Mouse (Mus musculus): ENCODE measurements at regions not wholly inside any gene's neighbourhood (a gene's known extent, or its start where the extent isn't known, plus 50 kb on each side); places are given as distances from the start of the nearest gene placed in this dataset.

GRCm38 (mm10) chr12:59970775-59971174 lies 751.2 kb upstream of the Fbxo33 start:
- no peak for ATAC-seq (ENCODE audit: low TSS enrichment)

DNA sequence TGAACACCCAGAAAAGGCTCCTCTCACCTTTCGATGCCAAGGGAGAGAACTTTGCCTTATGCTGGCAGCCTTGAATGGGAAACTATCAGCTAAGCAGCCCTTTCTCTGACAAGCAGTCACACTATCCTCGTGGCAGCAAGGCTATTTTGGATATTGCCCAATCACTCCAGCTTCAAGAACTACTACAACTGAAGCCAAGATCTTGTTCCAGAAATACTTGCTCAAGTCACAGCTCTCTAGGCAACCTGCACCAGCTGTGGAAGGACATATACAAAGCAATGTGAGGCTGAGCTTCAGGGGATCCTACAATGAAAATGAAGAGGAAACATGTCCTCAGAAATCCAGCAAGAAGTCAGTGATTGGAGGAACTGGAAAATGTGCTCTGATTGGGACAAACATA lies 750.4 kb upstream of the Fbxo33 start:
- ATAC-seq (ENCODE audit: low TSS enrichment): 0 out of 2 replicates have a peak, but pooled peaks have one; percentile 38

DNA sequence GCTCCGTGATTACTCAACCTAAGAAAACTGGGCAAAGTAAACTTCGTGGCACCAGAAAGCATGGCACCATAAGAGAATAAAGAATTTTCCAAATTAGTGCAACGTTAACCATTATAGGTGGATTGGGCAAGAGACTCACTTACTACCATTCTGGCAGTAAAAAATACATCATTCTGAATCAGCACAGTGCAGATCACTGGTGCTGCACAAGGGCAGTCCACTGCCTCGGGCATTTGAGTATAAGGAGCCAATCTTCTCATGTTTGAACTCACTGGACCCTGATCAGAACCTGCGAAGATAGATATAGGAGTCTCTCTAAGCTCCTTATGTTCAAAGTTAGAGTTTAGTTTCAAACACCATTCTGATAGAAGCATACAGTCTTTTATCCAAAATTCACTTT lies 747.7 kb upstream of the Fbxo33 start:
- ATAC-seq (ENCODE audit: low TSS enrichment): no peak

DNA sequence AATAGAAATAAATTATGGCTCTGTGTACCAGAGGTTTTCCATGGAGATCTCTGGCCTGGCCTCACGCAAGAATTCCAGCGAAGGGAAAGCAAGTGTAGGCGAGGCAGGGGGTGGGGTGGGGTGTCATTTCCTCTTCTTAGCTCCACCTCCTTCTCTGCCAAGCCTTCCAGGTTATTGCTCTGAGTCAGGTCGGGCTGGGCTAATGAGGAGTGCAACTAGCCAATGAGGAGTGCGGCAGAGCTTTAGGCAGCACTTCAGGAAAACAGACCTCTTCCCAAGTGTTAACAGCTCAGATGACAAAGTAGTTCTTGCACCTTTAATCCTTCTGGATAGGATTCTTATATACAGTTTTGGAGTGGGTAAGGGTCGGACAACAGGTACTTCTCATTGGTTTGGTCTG lies 741.6 kb upstream of the Fbxo33 start:
- ATAC-seq (ENCODE audit: low TSS enrichment): no peak

GRCm38 (mm10) chr12:59932471-59932870 lies 712.9 kb upstream of the Fbxo33 start:
- ATAC-seq (ENCODE audit: low TSS enrichment): peak; percentile 88

DNA sequence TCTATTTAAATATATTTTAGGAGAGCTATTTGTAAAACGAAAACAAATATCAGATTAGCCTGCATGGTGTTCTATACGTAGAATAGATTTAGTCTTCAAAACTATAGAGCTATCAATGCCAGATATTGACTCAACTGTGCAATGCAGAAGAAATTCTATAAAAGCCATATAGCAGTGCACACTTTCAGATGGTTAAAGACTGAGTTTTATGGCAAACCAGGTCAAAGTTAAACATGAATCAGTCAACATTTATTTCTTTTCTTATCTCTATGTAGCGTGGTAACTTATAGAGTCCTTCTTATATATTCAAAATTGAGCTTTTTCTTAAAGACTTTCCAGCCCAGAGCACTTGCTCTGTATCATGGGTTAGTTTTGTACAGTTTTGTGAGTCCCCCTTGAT lies 705.5 kb upstream of the Fbxo33 start:
- ATAC-seq (ENCODE audit: low TSS enrichment): no peak

GRCm38 (mm10) chr12:59898931-59899330 lies 679.4 kb upstream of the Fbxo33 start:
- ATAC-seq (ENCODE audit: low TSS enrichment): peak; percentile 97

DNA sequence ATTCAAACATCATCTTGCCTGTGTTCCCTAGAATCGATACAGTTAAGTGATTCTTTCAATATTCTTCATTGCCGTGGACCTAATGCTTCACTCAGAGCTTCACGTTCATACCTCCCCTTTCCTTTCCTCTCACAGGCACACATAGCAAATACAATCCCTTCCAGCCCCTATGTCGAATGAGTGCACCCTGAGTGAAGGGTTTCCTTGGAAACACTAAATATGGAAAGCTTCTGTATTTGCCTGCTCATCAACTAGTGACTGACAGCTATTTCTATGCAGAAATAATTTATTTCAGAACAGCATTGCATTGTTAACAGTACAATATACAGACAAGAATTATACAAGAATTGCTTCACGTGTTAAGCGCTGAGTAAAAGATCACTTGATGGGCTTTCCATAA lies 671.4 kb upstream of the Fbxo33 start:
- ATAC-seq (ENCODE audit: low TSS enrichment): no peak

Measured in frontal cortex, adult (tissue).